Mouse (Mus musculus) hindbrain, embryonic 16.5 days (tissue): Measurements from ENCODE around the gene Gm26657. TPM values are rescaled to one million over a fixed set of nuclear protein-coding genes. Genes with fewer than 3 reads are reported as not detected.

Experiments
- ATAC-seq: fragments of 200-750 bp; cut with Nextera tagmentation; 2 replicates; pipeline ENCODE4 v1.8.0; 2017; ENCODE audit warnings: moderate TSS enrichment, moderate library complexity
- H3K27ac ChIP-seq: fragments of 300-500 bp; sonication (generic); 2 replicates; pipeline ENCODE4 v1.5.1; 2014; ENCODE audit warnings: low read depth, mild to moderate bottlenecking, control low read depth, low read length, moderate library complexity
- H3K27me3 ChIP-seq: fragments of 300-500 bp; sonication (generic); replicated peaks from 2 replicates; pipeline ENCODE4 v1.6.1; 2014; ENCODE audit warnings: low read length; ENCODE audit not compliant: control insufficient read depth, insufficient read depth
- H3K36me3 ChIP-seq: fragments of 300-500 bp; sonication (generic); 2 replicates; pipeline ENCODE4 v1.6.1; 2014; ENCODE audit warnings: mild to moderate bottlenecking, low read length, moderate library complexity, mixed read lengths; ENCODE audit not compliant: control insufficient read depth, insufficient read depth
- H3K4me1 ChIP-seq: fragments of 300-500 bp; sonication (generic); 2 replicates; pipeline ENCODE4 v1.6.1; 2014; ENCODE audit warnings: low read depth, low read length; ENCODE audit not compliant: control insufficient read depth, insufficient read depth
- H3K4me2 ChIP-seq: fragments of 300-500 bp; sonication (generic); 2 replicates; pipeline ENCODE4 v1.6.1; 2014; ENCODE audit warnings: mild to moderate bottlenecking, low read length, control low read depth, moderate library complexity
- H3K4me3 ChIP-seq: fragments of 300-500 bp; sonication (generic); 2 replicates; pipeline ENCODE4 v1.5.1; 2014; ENCODE audit warnings: mild to moderate bottlenecking, low read length, control low read depth, moderate library complexity
- H3K9ac ChIP-seq: fragments of 300-500 bp; sonication (generic); 2 replicates; pipeline ENCODE4 v1.6.1; 2014; ENCODE audit warnings: low read depth, mild to moderate bottlenecking, control low read depth, low read length, moderate library complexity
- H3K9me3 ChIP-seq: fragments of 300-500 bp; sonication (generic); 2 replicates; pipeline ENCODE4 v1.6.1; 2014; ENCODE audit warnings: mild to moderate bottlenecking, low read length, moderate library complexity; ENCODE audit not compliant: control insufficient read depth
- WGBS: fragments of 180-500 bp; shearing (Covaris S2); extraction: QIAGEN DNeasy Blood & Tissue Kit; methylation state at CpG from one replicate; pipeline ENCODE4 v1.1.7; 2014; 5-methylcytosine and 5-hydroxymethylcytosine counted together
- polyA plus RNA-seq: library from polyadenylated mRNA; unstranded; fragments of >200 nt; fragmentation: Nextera tagmentation; extraction: Ambion mirVana; gene quantifications from 2 replicates; pipeline ENCODE4 v1.2.1, GENCODE M21; 2015

Gm26657 gene
- polyA plus RNA-seq, 1 experiment from 2014 or later, result not detected

- 89% methylated on average over 9 of the region's 9 CpGs for WGBS
- H3K9ac ChIP-seq, result no peak overlapping the region
Observed at GRCm38 (mm10) chr4:56720403-56720802, 19.5 kb upstream of the Gm26657 start.

GRCm38 (mm10) chr4:56721469-56721868 is 18.4 kb upstream of the Gm26657 start:
- no peak overlapping the region for H3K27ac ChIP-seq
- no peak overlapping the region for H3K4me3 ChIP-seq
- no peaks in the 10 kb centered on the region for H3K36me3 ChIP-seq
- ATAC-seq, result no peak
- no peak overlapping the region for H3K9ac ChIP-seq
- H3K4me1 ChIP-seq, result no peaks in the 10 kb centered on the region
- 33% methylated on average over 3 of the region's 3 CpGs for WGBS
- no peaks in the 10 kb centered on the region for H3K9me3 ChIP-seq
- no peaks in the 10 kb centered on the region for H3K27me3 ChIP-seq
- no peak overlapping the region for H3K4me2 ChIP-seq

More at GRCm38 (mm10) chr4:56720403-56720802, 19.5 kb upstream of the Gm26657 start:
- Histone ChIP-seq H3K27ac (no peak overlapping the region), H3K9me3 (no peaks in the 10 kb centered on the region), H3K4me3 (no peak overlapping the region), H3K4me2 (no peak overlapping the region), H3K4me1 (no peaks in the 10 kb centered on the region), H3K36me3 (no peaks in the 10 kb centered on the region), H3K27me3 (no peaks in the 10 kb centered on the region)
- no peak for ATAC-seq

- WGBS, result 61% methylated on average over 6 of the region's 6 CpGs
- H3K9me3 ChIP-seq, result peaks cover under 1% of the 10 kb centered on the region; the same call in 1 of the 2 replicates
- no peak overlapping the region for H3K27ac ChIP-seq
- H3K27me3 ChIP-seq, result no peaks in the 10 kb centered on the region
- H3K9ac ChIP-seq, result no peak overlapping the region
- no peak for ATAC-seq
- no peaks in the 10 kb centered on the region for H3K36me3 ChIP-seq
- H3K4me2 ChIP-seq, result no peak overlapping the region
- H3K4me1 ChIP-seq, result no peaks in the 10 kb centered on the region
- H3K4me3 ChIP-seq, result no peak overlapping the region
Observed at GRCm38 (mm10) chr4:56722346-56722745, 17.5 kb upstream of the Gm26657 start.

- no peaks in the 10 kb centered on the region for H3K4me1 ChIP-seq
- H3K9me3 ChIP-seq, result peaks cover 4% of the 10 kb centered on the region
- no peak overlapping the region for H3K9ac ChIP-seq
- H3K27me3 ChIP-seq, result no peaks in the 10 kb centered on the region
- H3K4me2 ChIP-seq, result no peak overlapping the region
- ATAC-seq, result no peak
- no peak overlapping the region for H3K27ac ChIP-seq
- WGBS, result 93% methylated on average over 6 of the region's 6 CpGs
- H3K36me3 ChIP-seq, result no peaks in the 10 kb centered on the region
- H3K4me3 ChIP-seq, result no peak overlapping the region
Observed at GRCm38 (mm10) chr4:56723237-56723636, 16.6 kb upstream of the Gm26657 start.

- Histone ChIP-seq H3K9ac (no peak overlapping the region), H3K4me3 (no peak overlapping the region), H3K27ac (no peak overlapping the region), H3K4me2 (no peak overlapping the region), H3K9me3 (peaks cover 4% of the 10 kb centered on the region), H3K4me1 (no peaks in the 10 kb centered on the region), H3K27me3 (no peaks in the 10 kb centered on the region), H3K36me3 (no peaks in the 10 kb centered on the region)
- no peak for ATAC-seq
- 64% methylated on average over 8 of the region's 8 CpGs for WGBS
Observed at GRCm38 (mm10) chr4:56725839-56726238, 14.0 kb upstream of the Gm26657 start.

- Histone ChIP-seq H3K4me1 (no peaks in the 10 kb centered on the region), H3K4me3 (no peak overlapping the region), H3K27me3 (no peaks in the 10 kb centered on the region), H3K9me3 (no peaks in the 10 kb centered on the region), H3K4me2 (no peak overlapping the region), H3K27ac (no peak overlapping the region), H3K36me3 (peaks cover 10% of the 10 kb centered on the region), H3K9ac (no peak overlapping the region)
- no peak for ATAC-seq
- WGBS, result 95% methylated on average over 20 of the region's 20 CpGs
Observed at GRCm38 (mm10) chr4:56740611-56741010, 741 bp downstream of the Gm26657 start.

- 95% methylated on average over 13 of the region's 13 CpGs for WGBS
- Histone ChIP-seq H3K27ac (no peak within 1 kb of the TSS), H3K9ac (no peak within 1 kb of the TSS), H3K4me1 (no peaks in the 10 kb centered on the region), H3K4me2 (no peak within 1 kb of the TSS), H3K9me3 (no peaks in the 10 kb centered on the region), H3K27me3 (no peaks in the 10 kb centered on the region), H3K4me3 (no peak within 1 kb of the TSS), H3K36me3 (peaks cover 10% of the 10 kb centered on the region)
- ATAC-seq, result no peak
Observed at GRCm38 (mm10) chr4:56741041-56741493, 1.2 kb downstream of the Gm26657 start, which contains the start of gene Actl7b. Actl7b (minus strand) TSS chr4:56741443.

- peaks cover 12% of the 10 kb centered on the region for H3K36me3 ChIP-seq
- no peak for ATAC-seq
- no peak overlapping the region for H3K27ac ChIP-seq
- H3K9me3 ChIP-seq, result no peaks in the 10 kb centered on the region
- no peaks in the 10 kb centered on the region for H3K4me1 ChIP-seq
- WGBS, result 88% methylated on average over 4 of the region's 4 CpGs
- H3K4me3 ChIP-seq, result no peak overlapping the region
- no peak overlapping the region for H3K9ac ChIP-seq
- no peaks in the 10 kb centered on the region for H3K27me3 ChIP-seq
- no peak overlapping the region for H3K4me2 ChIP-seq
Observed at GRCm38 (mm10) chr4:56742698-56743097, 2.8 kb downstream of the Gm26657 start.

- peaks cover 12% of the 10 kb centered on the region for H3K36me3 ChIP-seq
- no peak within 1 kb of the TSS for H3K27ac ChIP-seq
- WGBS, result 95% methylated on average over 21 of the region's 21 CpGs
- no peaks in the 10 kb centered on the region for H3K9me3 ChIP-seq
- H3K27me3 ChIP-seq, result no peaks in the 10 kb centered on the region
- no peaks in the 10 kb centered on the region for H3K4me1 ChIP-seq
- H3K4me3 ChIP-seq, result no peak within 1 kb of the TSS
- ATAC-seq, result no peak
- no peak within 1 kb of the TSS for H3K4me2 ChIP-seq
- H3K9ac ChIP-seq, result no peak within 1 kb of the TSS
Observed at GRCm38 (mm10) chr4:56743363-56744195, 3.7 kb downstream of the Gm26657 start, which contains the start of gene Actl7a. Actl7a (plus strand) TSS chr4:56743413.
